Mouse (Mus musculus) yolk sac, embryonic 10.5 days (tissue): ENCODE data around the gene Prl.
"Not testable (repeated sequence)": the region's sequence is repeated elsewhere in the genome, so short reads cannot be mapped to it uniquely, and the experiment has no call there.

Source experiments
- DNase-seq: peaks from one replicate; pipeline ENCODE4 v3.0.0-alpha.2; 2017; ENCODE audit warnings: low spot score

Gene Prl

DNA sequence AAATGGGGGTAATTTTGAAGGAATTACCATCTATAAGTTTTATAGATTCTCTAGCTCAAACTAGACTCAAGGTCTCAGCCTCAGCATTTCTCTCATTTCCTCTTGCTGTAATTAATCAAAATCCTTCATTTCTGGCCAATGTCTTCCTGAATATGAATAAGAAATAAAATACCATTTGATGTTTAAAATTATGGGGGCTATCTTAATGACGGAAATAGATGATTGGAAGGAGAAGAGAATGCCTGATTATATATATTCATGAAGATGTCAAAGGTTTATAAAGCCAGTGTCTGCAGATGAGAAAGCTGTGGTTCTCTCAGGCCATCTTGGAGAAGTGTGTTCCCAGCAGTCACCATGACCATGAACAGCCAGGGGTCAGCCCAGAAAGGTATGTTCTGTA lies at the start of gene Prl:
Prl (plus strand) TSS at position 301 of the 400 bp plus-strand sequence.
- DNase-seq: no peak

DNA sequence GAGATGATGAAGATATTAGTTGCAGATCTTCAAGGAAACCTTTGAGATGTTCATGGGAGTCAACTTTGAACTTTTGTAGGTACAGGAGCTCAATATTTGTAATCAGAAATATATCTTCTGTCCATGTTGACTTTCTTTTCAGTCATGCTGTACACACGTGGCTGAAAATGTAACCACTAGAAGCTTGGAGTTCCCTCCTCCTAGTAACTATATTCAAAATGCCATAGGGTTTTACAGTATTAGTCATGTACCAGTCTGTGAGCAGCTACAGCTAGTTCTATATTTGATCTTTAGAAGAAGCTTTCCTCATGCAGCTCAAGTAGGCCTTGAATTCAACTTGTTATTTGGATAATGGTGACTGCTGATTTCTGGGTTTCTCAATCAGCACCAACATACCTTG lies 30.8 kb upstream of the Prl start:
- DNase-seq: no peak

- DNase-seq: no peak
These were observed 30.0 kb upstream of the Prl start for GRCm38 (mm10) chr13:27027376-27027775.

- DNase-seq: no peak
These were observed 28.7 kb upstream of the Prl start for GRCm38 (mm10) chr13:27028501-27029240.

GRCm38 (mm10) chr13:27031101-27031852 lies 26.1 kb upstream of the Prl start:
- DNase-seq: peak; percentile 48

DNA sequence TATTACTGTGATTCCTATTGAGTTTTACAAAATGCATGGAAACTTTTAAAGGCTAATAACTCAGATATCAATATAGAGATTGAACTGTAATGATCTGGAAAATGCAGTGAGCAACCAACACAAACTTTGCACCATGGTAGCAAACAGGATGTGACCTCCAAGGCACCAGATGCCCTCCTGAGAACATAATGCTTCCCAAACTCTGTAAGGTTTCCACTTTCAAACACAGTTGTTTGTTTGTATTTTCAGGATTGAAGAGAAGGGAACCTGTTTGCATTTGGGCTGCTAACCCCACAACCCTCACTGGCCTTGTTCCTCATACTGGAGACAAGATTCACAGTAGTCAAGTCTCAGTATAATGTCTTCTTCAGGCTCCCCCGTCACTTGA lies 25.5 kb upstream of the Prl start:
- DNase-seq: no peak

DNA sequence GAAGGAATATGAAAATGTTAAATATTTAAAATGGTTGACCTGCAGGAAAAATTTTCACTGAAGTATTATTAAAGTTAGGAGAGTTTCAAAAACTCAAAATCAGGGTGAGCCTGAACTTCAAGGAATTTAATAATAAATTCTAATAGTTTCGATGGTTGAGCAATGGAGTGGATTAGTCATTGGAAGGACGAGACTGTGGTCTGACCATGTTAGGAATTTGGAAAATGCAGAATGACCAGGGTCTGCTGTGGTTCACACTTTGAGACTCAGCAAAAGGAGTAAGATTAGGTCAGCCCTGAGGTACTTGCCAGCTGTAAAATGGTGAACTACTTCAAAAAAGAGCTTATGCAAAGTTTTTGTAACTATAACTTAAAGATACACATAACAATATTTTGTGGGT lies 24.4 kb upstream of the Prl start:
- DNase-seq: no peak

DNA sequence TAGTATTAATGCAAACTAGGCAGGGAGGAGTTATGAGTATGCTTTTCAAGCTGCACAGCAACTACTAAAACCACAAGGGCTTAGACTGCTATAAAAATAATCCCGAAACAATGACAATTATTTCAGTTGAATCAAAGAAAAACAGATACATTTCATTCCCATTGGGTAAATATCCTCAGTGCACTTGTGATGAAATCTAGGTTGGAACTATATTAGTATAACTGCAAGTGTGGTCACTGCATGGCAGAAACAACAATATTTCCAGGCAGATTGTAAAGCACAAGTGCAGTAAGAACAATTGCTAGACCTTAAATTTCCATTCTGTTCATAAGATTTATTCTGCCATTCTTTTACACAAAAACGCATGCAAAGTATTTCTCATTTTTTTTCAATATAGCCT lies 15.2 kb upstream of the Prl start:
- no peak for DNase-seq

DNA sequence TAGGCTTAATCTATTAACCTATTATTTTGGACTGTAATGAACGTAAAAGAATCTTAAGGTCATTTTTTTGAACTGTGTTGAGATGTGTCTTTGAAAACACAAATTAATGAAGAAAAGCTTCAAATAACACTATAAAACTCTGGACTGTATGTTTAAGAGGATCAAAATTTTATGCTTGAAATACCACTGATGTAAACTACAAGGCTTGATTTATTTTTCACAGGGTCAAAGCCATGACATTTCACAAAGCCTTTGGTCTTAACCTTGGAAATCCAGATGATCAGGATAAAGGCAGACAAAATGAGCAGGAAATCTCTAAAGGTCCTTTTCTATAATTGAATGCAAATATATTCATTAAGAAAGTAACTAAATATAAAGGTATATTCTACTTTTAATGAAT lies 14.0 kb upstream of the Prl start:
- no peak for DNase-seq

GRCm38 (mm10) chr13:27059177-27059576 lies 1.8 kb downstream of the Prl start:
- no peak for DNase-seq

DNA sequence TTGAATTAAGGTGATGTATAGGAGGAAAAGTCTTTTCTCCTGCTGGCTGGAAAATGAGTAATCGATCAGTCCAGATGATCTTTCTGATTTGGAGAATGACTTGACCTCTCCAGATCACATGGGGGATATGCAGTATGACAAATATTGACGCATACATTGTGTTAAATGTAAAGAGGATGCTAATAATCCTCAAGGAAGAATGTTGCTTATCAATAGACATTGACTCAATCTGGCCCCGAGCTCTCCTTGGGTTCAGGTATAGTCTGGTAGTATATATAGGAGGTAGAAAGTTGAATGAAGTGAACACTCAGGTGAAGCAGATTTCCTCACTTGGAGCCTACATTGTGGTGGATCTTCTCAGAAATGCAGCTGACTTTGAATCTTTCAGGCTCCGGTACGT lies 36.5 kb downstream of the Prl start, which contains the start of gene Prl3d1:
Prl3d1 (plus strand) TSS at position 301 of the 400 bp plus-strand sequence.
- DNase-seq: not testable (repeated sequence)
